Mouse (Mus musculus): ENCODE measurements around the gene Zfp955b. TPM values are rescaled to one million over a fixed set of nuclear protein-coding genes. Genes with fewer than 3 reads are reported as not detected.
"Not testable (repeated sequence)": the region's sequence is repeated elsewhere in the genome, so short reads cannot be mapped to it uniquely, and the experiment has no call there.

Gene Zfp955b
- 17.2 and 21.0 TPM in 2 replicates for total RNA-seq (2014; rRNA removed)
- polyA plus RNA-seq (2015; fragmentation: Nextera tagmentation; extraction: Ambion mirVana), result 16.2 and 16.7 TPM in 2 replicates

DNA sequence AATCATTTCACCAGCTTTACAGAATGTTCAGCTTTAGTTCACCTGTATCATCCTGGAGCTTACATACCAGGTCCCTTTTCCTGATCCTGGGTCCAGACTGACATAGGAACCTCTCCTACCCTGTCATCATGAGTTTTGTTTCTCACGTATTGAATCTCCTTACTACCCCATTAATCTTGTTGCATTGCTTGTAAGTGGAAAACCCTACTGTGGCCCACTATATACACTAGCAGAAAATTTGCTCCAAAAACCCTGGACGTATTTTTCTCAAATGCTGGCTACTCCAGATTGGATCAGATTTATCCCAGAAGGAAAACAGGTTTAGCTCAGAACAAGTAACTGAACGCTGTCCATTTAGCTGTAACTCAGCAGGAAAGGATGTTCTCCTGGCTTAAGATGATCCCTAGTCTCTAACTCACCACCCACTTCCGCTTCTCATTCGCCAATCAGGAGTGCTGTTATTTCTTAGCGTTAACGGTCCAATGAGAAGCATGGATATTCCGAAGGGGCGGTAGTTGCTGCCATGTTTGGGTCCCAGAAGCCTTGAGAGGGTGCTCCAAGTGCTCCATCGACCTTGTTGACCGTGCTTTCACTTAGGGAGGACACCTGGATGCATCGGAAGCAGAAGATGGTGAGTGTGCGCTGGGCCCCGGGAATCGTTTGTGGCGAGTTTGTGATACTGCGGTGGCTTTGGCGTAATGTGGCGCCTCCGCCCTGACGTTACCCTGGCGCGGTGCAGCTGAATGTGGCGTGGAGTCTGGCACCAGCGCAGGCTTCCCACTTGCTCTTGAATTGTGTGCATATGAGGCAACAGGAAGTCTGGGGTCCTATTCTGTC lies at the start of gene Zfp955b:
Gene Zfp955b, plus strand, starts transcription at position 506 of the 837 bp plus-strand sequence.
- H3K9ac ChIP-seq (replicated peaks; ENCODE audit: low read length, poor library complexity, severe bottlenecking); H3K9me3 ChIP-seq (ENCODE audit: low read length); H3K27ac ChIP-seq (ENCODE audit: low read depth, low read length); H3K4me3 ChIP-seq (ENCODE audit: low read depth, low read length); H3K27me3 ChIP-seq (ENCODE audit: insufficient read depth, low read length); H3K4me1 ChIP-seq (ENCODE audit: insufficient read depth, low read length); DNase-seq (ENCODE audit: low spot score); H3K4me2 ChIP-seq (ENCODE audit: low read depth, low read length, poor library complexity, severe bottlenecking); H3K36me3 ChIP-seq (ENCODE audit: insufficient read depth, low read length): not testable (repeated sequence)
- ATAC-seq (ENCODE audit: low FRiP score), result peak; percentile 100
- WGBS, result no CpG with 5 or more reads among the region's 25 CpGs

- 45% methylated on average over 1 of the region's 34 CpGs for WGBS
- H3K4me2 ChIP-seq (ENCODE audit: low read depth, low read length, poor library complexity, severe bottlenecking); H3K4me3 ChIP-seq (ENCODE audit: low read depth, low read length); H3K27me3 ChIP-seq (ENCODE audit: insufficient read depth, low read length); DNase-seq (ENCODE audit: low spot score); H3K9me3 ChIP-seq (ENCODE audit: low read length); H3K27ac ChIP-seq (ENCODE audit: low read depth, low read length); H3K4me1 ChIP-seq (ENCODE audit: insufficient read depth, low read length); H3K36me3 ChIP-seq (ENCODE audit: insufficient read depth, low read length); H3K9ac ChIP-seq (replicated peaks; ENCODE audit: low read length, poor library complexity, severe bottlenecking): not testable (repeated sequence)
- ATAC-seq (ENCODE audit: low FRiP score), result peak; percentile 99
Observed at GRCm38 (mm10) chr17:33254530-33255318, 34.6 kb upstream of the Zfp955b start, which contains the start of gene Zfp955a. TSS of gene Zfp955a (minus strand) at chr17:33255145.

GRCm38 (mm10) chr17:33255319-33255657 lies 34.1 kb upstream of the Zfp955b start:
- not testable (repeated sequence) for H3K27me3 ChIP-seq (ENCODE audit: insufficient read depth, low read length); H3K27ac ChIP-seq (ENCODE audit: low read depth, low read length); H3K36me3 ChIP-seq (ENCODE audit: insufficient read depth, low read length); H3K9ac ChIP-seq (replicated peaks; ENCODE audit: low read length, poor library complexity, severe bottlenecking); H3K4me3 ChIP-seq (ENCODE audit: low read depth, low read length); H3K4me1 ChIP-seq (ENCODE audit: insufficient read depth, low read length); H3K9me3 ChIP-seq (ENCODE audit: low read length); DNase-seq (ENCODE audit: low spot score); H3K4me2 ChIP-seq (ENCODE audit: low read depth, low read length, poor library complexity, severe bottlenecking)
- peak; percentile 57 for ATAC-seq (ENCODE audit: low FRiP score)
- no CpG with 5 or more reads among the region's 2 CpGs for WGBS

DNA sequence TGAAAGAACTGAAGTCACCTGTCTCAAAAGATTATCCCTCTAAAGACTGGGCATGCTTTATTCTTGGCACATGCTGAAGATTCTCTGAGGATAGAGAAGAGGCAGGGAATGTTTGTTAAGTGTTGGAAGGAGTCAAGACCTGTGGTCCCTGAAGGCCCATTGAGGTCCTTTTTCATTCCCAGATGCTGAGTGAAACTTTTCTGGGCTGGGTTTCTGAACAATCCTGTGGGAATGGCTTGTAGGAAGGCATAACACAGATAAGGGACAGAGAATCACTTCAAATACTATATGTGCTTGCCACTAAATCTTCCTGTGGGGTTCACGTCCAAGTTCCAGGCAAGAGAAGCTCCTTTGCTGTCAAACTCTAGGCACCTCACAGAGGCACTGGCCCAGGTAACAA lies 25.0 kb upstream of the Zfp955b start, which contains the start of gene Olfr63:
Gene Olfr63, plus strand, starts transcription at position 301 of the 400 bp plus-strand sequence.
- Histone ChIP-seq H3K4me1 (ENCODE audit: insufficient read depth, low read length) (no peaks in the 10 kb centered on the region), H3K4me3 (ENCODE audit: low read depth, low read length) (no peak within 1 kb of the TSS), H3K9me3 (ENCODE audit: low read length) (no peaks in the 10 kb centered on the region), H3K36me3 (ENCODE audit: insufficient read depth, low read length) (no peaks in the 10 kb centered on the region), H3K27ac (ENCODE audit: low read depth, low read length) (no peak within 1 kb of the TSS), H3K4me2 (ENCODE audit: low read depth, low read length, poor library complexity, severe bottlenecking) (no peak within 1 kb of the TSS), H3K27me3 (ENCODE audit: insufficient read depth, low read length) (peaks cover 10% of the 10 kb centered on the region; the same call in 1 of the 2 replicates), H3K9ac (replicated peaks; ENCODE audit: low read length, poor library complexity, severe bottlenecking) (no peak within 1 kb of the TSS)
- DNase-seq (ENCODE audit: low spot score) (no peak), ATAC-seq (ENCODE audit: low FRiP score) (no peak)
- TF ChIP-seq CTCF (IDR thresholded peaks at IDR 0.05), result no peak
- WGBS, result 90% methylated on average over 1 of the region's 1 CpGs

- Histone ChIP-seq H3K27ac (ENCODE audit: low read depth, low read length) (no peak overlapping the region), H3K4me1 (ENCODE audit: insufficient read depth, low read length) (no peaks in the 10 kb centered on the region), H3K4me3 (ENCODE audit: low read depth, low read length) (no peak overlapping the region), H3K9me3 (ENCODE audit: low read length) (no peaks in the 10 kb centered on the region), H3K36me3 (ENCODE audit: insufficient read depth, low read length) (no peaks in the 10 kb centered on the region), H3K4me2 (ENCODE audit: low read depth, low read length, poor library complexity, severe bottlenecking) (no peak overlapping the region), H3K27me3 (ENCODE audit: insufficient read depth, low read length) (peaks cover 10% of the 10 kb centered on the region; the same call in 1 of the 2 replicates), H3K9ac (replicated peaks; ENCODE audit: low read length, poor library complexity, severe bottlenecking) (no peak overlapping the region)
- WGBS, result 90% methylated on average over 9 of the region's 9 CpGs
- DNase-seq (ENCODE audit: low spot score), result no peak
- ATAC-seq (ENCODE audit: low FRiP score), result no peak
- TF ChIP-seq CTCF (IDR thresholded peaks at IDR 0.05), result no peak
Observed at GRCm38 (mm10) chr17:33268907-33269306, 20.4 kb upstream of the Zfp955b start.

DNA sequence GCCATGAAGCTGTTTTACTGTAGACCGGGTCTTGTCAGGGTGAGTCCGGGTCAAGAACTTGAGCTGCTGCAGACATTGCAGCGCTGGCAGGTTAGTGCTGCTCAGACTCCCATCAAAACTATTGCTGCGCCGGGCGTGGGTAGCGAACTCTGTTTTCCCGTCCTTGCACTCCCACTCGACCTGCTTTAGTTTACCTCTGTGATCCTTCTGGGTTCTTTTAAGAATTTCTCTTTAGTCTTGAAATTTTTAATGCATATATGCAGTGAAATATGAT lies 469 bp downstream of the Zfp955b start:
- H3K4me3 ChIP-seq (ENCODE audit: low read depth, low read length); H3K36me3 ChIP-seq (ENCODE audit: insufficient read depth, low read length); H3K27me3 ChIP-seq (ENCODE audit: insufficient read depth, low read length); H3K27ac ChIP-seq (ENCODE audit: low read depth, low read length); ATAC-seq (ENCODE audit: low FRiP score); H3K4me1 ChIP-seq (ENCODE audit: insufficient read depth, low read length); H3K9me3 ChIP-seq (ENCODE audit: low read length); H3K4me2 ChIP-seq (ENCODE audit: low read depth, low read length, poor library complexity, severe bottlenecking); H3K9ac ChIP-seq (replicated peaks; ENCODE audit: low read length, poor library complexity, severe bottlenecking); DNase-seq (ENCODE audit: low spot score): not testable (repeated sequence)
- WGBS, result no CpG with 5 or more reads among the region's 9 CpGs

Measured in midbrain, postnatal 0 days (tissue).